Mouse (Mus musculus): Measurements from ENCODE around the gene Tnfrsf9. TPM values are rescaled to one million over a fixed set of nuclear protein-coding genes. Genes with fewer than 3 reads are reported as not detected.

Tnfrsf9 gene
- 0.36 and 0.40 TPM in 2 replicates for polyA plus RNA-seq (2015; fragmentation: Nextera tagmentation; extraction: Ambion mirVana)

DNA sequence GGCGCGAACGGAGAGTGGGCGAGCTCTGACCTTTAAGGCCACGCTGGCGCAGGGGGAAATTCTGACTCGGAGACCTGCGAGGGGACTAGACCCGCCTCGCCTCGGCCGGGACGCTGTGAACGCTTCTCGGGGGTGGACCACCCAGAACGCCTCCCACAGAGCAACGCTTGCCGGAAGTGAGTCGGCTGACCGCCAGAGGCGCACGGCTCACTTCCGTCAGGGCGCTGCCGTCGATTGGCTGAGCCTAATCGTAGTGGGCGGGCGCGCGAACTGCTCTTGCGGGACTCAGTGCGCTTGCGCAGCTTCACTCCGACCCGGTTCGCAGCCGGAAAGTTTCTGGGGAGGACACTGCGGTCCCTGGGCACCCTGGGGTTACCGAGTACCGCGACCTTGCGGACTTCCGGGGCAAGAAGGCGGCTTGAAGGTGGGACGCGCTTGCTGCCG is at the start of gene Tnfrsf9, which contains the start of gene Park7:
Gene Tnfrsf9 (plus strand): TSS at position 273 of the 444 bp plus-strand sequence.
Gene Park7 (minus strand): TSS at position 148 of the 444 bp plus-strand sequence.
- H3K4me3 ChIP-seq (ENCODE audit: low read length), result peak within 1 kb of the TSS; percentile 63
- peaks cover 14% of the 10 kb centered on the region for H3K4me1 ChIP-seq (ENCODE audit: control insufficient read depth, insufficient read depth, low read depth, low read length)
- H3K36me3 ChIP-seq (ENCODE audit: control insufficient read depth, insufficient read depth, low read length), result no peaks in the 10 kb centered on the region
- peak within 1 kb of the TSS; percentile 87 for H3K27ac ChIP-seq (ENCODE audit: low read depth, low read length)
- H3K27me3 ChIP-seq (replicated peaks; ENCODE audit: control insufficient read depth, insufficient read depth, low read length), result no peaks in the 10 kb centered on the region
- WGBS, result 0% methylated on average over 48 of the region's 48 CpGs
- no peaks in the 10 kb centered on the region for H3K9me3 ChIP-seq (ENCODE audit: control insufficient read depth, low read length)
- H3K4me2 ChIP-seq (ENCODE audit: low read length), result peak within 1 kb of the TSS; percentile 82
- H3K9ac ChIP-seq (ENCODE audit: low read depth, low read length), result peak within 1 kb of the TSS; percentile 87
- ATAC-seq, result peak; percentile 88

DNA sequence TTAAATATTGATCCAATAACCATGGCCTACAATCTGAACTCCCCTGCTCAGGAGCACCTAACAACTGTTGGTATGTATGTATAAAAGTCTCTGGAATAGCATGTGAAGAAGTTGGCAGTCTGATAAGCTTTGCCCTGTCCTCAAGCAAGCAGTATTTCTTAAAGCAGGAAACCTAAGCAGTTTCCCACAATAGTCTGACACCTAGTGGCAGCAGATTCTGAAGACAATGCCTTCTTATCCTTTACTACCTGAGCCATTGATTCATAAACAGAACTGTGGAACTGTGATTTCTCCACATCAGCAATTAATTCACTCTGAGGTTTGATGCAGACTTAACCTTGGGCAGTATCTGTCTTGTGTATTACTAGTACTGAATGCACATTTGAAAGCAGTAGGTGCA is 49.0 kb upstream of the Tnfrsf9 start:
- Histone ChIP-seq H3K4me1 (ENCODE audit: control insufficient read depth, insufficient read depth, low read depth, low read length) (no peaks in the 10 kb centered on the region), H3K9ac (ENCODE audit: low read depth, low read length) (no peak overlapping the region), H3K9me3 (ENCODE audit: control insufficient read depth, low read length) (no peaks in the 10 kb centered on the region), H3K36me3 (ENCODE audit: control insufficient read depth, insufficient read depth, low read length) (peaks cover 8% of the 10 kb centered on the region; the same call in 1 of the 2 replicates), H3K4me3 (ENCODE audit: low read length) (no peak overlapping the region), H3K27me3 (replicated peaks; ENCODE audit: control insufficient read depth, insufficient read depth, low read length) (no peaks in the 10 kb centered on the region), H3K27ac (ENCODE audit: low read depth, low read length) (no peak overlapping the region), H3K4me2 (ENCODE audit: low read length) (no peak overlapping the region)
- ATAC-seq, result no peak

GRCm38 (mm10) chr4:150866069-150866468 is 48.3 kb upstream of the Tnfrsf9 start:
- H3K4me3 ChIP-seq (ENCODE audit: low read length), result no peak overlapping the region
- H3K4me2 ChIP-seq (ENCODE audit: low read length), result no peak overlapping the region
- H3K27ac ChIP-seq (ENCODE audit: low read depth, low read length), result no peak overlapping the region
- H3K27me3 ChIP-seq (replicated peaks; ENCODE audit: control insufficient read depth, insufficient read depth, low read length), result no peaks in the 10 kb centered on the region
- peaks cover 8% of the 10 kb centered on the region; the same call in 1 of the 2 replicates for H3K36me3 ChIP-seq (ENCODE audit: control insufficient read depth, insufficient read depth, low read length)
- H3K4me1 ChIP-seq (ENCODE audit: control insufficient read depth, insufficient read depth, low read depth, low read length), result peaks cover 1% of the 10 kb centered on the region; the same call in 1 of the 2 replicates
- WGBS, result 90% methylated on average over 11 of the region's 11 CpGs
- H3K9ac ChIP-seq (ENCODE audit: low read depth, low read length), result no peak overlapping the region
- no peak for ATAC-seq
- H3K9me3 ChIP-seq (ENCODE audit: control insufficient read depth, low read length), result no peaks in the 10 kb centered on the region

- no peaks in the 10 kb centered on the region for H3K9me3 ChIP-seq (ENCODE audit: control insufficient read depth, low read length)
- no peak for ATAC-seq
- peaks cover 8% of the 10 kb centered on the region; the same call in 1 of the 2 replicates for H3K36me3 ChIP-seq (ENCODE audit: control insufficient read depth, insufficient read depth, low read length)
- no peak overlapping the region for H3K9ac ChIP-seq (ENCODE audit: low read depth, low read length)
- peaks cover 5% of the 10 kb centered on the region for H3K4me1 ChIP-seq (ENCODE audit: control insufficient read depth, insufficient read depth, low read depth, low read length)
- H3K27me3 ChIP-seq (replicated peaks; ENCODE audit: control insufficient read depth, insufficient read depth, low read length), result no peaks in the 10 kb centered on the region
- H3K4me3 ChIP-seq (ENCODE audit: low read length), result no peak overlapping the region
- no peak overlapping the region for H3K4me2 ChIP-seq (ENCODE audit: low read length)
- WGBS, result 97% methylated on average over 12 of the region's 12 CpGs
- no peak overlapping the region for H3K27ac ChIP-seq (ENCODE audit: low read depth, low read length)
Observed at GRCm38 (mm10) chr4:150866494-150866893, 47.9 kb upstream of the Tnfrsf9 start.

DNA sequence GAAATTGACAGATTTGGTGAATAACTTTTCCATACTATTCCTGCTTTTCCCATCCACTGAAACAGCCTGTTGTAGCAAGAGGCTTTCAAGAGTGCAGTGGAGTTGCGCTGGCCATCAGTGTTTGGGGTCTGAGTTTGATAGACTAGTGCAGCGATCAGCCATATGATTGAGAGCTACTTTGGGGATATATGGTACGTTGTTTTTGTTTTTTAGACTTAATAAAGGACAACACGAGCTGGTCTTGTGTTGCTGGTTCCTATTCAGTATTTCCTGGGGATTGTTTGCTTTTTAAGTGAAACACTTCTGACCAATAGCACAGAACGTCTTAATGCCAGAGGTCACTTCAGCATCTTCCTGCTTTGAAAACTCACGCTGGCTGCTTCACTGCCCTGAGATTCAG is 46.2 kb upstream of the Tnfrsf9 start:
- H3K9ac ChIP-seq (ENCODE audit: low read depth, low read length), result no peak overlapping the region
- no peak for ATAC-seq
- WGBS, result 81% methylated on average over 6 of the region's 6 CpGs

GRCm38 (mm10) chr4:150868859-150869258 is 45.5 kb upstream of the Tnfrsf9 start:
- Histone ChIP-seq H3K4me2 (ENCODE audit: low read length) (no peak overlapping the region), H3K9ac (ENCODE audit: low read depth, low read length) (no peak overlapping the region), H3K9me3 (ENCODE audit: control insufficient read depth, low read length) (no peaks in the 10 kb centered on the region), H3K36me3 (ENCODE audit: control insufficient read depth, insufficient read depth, low read length) (peaks cover 8% of the 10 kb centered on the region; the same call in 1 of the 2 replicates), H3K4me3 (ENCODE audit: low read length) (no peak overlapping the region), H3K4me1 (ENCODE audit: control insufficient read depth, insufficient read depth, low read depth, low read length) (peaks cover 13% of the 10 kb centered on the region), H3K27me3 (replicated peaks; ENCODE audit: control insufficient read depth, insufficient read depth, low read length) (no peaks in the 10 kb centered on the region), H3K27ac (ENCODE audit: low read depth, low read length) (no peak overlapping the region)
- no peak for ATAC-seq
- 96% methylated on average over 2 of the region's 2 CpGs for WGBS

More for the DNA sequence above, 46.2 kb upstream of the Tnfrsf9 start:
- H3K4me1 ChIP-seq (ENCODE audit: control insufficient read depth, insufficient read depth, low read depth, low read length), result peaks cover 13% of the 10 kb centered on the region
- H3K4me2 ChIP-seq (ENCODE audit: low read length), result no peak overlapping the region
- H3K9me3 ChIP-seq (ENCODE audit: control insufficient read depth, low read length), result no peaks in the 10 kb centered on the region
- no peak overlapping the region for H3K4me3 ChIP-seq (ENCODE audit: low read length)
- H3K27ac ChIP-seq (ENCODE audit: low read depth, low read length), result no peak overlapping the region
- peaks cover 8% of the 10 kb centered on the region; the same call in 1 of the 2 replicates for H3K36me3 ChIP-seq (ENCODE audit: control insufficient read depth, insufficient read depth, low read length)
- no peaks in the 10 kb centered on the region for H3K27me3 ChIP-seq (replicated peaks; ENCODE audit: control insufficient read depth, insufficient read depth, low read length)

DNA sequence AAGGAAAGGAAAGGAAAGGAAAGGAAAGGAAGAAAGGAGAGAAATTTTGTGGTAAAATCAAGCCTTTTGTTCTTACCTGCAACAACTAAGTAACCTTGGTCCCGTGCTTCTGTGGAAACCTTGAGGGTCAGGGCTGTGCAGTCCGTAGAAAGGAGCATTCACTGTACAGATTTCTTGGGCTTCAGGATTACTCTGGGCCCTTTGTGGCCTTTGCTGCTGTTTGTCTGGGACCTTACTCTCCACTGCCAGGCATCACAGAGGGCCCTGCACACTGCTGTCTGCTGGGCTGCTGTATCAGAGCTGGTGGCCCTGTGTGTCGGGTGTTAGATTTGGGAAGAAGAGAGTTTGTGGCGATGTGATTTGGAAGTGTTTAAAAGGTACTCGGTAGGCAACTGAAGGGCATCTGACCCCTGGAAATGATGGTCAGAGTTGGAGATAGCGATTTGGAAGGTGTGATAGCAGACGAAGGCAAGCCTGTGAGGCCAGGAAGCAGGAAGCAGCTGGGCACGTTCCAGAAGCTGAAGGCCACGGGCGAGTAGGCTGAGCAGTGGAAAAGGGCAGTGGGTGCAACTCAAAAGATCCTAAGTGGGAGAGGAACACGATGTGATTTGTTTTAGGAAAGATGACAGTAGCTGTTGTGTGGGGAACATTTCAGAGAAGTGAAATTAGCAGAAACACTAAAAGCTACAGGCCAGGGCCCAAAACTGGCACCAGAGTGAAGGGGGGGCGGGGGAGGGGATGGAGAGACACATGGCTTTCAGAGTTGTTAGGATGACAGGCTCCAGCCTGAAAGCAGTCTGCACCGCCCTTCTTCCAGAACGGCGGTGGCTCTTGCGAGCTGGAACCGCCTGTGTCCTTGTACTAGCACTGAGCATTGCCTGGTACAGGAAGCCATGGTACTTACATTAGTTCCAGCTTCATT is 44.8 kb upstream of the Tnfrsf9 start:
- Histone ChIP-seq H3K9me3 (ENCODE audit: control insufficient read depth, low read length) (no peaks in the 10 kb centered on the region), H3K27ac (ENCODE audit: low read depth, low read length) (no peak overlapping the region), H3K4me2 (ENCODE audit: low read length) (no peak overlapping the region), H3K27me3 (replicated peaks; ENCODE audit: control insufficient read depth, insufficient read depth, low read length) (no peaks in the 10 kb centered on the region), H3K4me3 (ENCODE audit: low read length) (no peak overlapping the region), H3K36me3 (ENCODE audit: control insufficient read depth, insufficient read depth, low read length) (peaks cover 8% of the 10 kb centered on the region; the same call in 1 of the 2 replicates), H3K9ac (ENCODE audit: low read depth, low read length) (no peak overlapping the region), H3K4me1 (ENCODE audit: control insufficient read depth, insufficient read depth, low read depth, low read length) (peaks cover 13% of the 10 kb centered on the region)
- WGBS, result 78% methylated on average over 17 of the region's 17 CpGs
- ATAC-seq, result no peak

- no peak overlapping the region for H3K4me2 ChIP-seq (ENCODE audit: low read length)
- H3K9me3 ChIP-seq (ENCODE audit: control insufficient read depth, low read length), result no peaks in the 10 kb centered on the region
- peaks cover 13% of the 10 kb centered on the region for H3K4me1 ChIP-seq (ENCODE audit: control insufficient read depth, insufficient read depth, low read depth, low read length)
- H3K9ac ChIP-seq (ENCODE audit: low read depth, low read length), result no peak overlapping the region
- H3K4me3 ChIP-seq (ENCODE audit: low read length), result no peak overlapping the region
- ATAC-seq, result no peak
- WGBS, result 85% methylated on average over 13 of the region's 13 CpGs
- H3K27ac ChIP-seq (ENCODE audit: low read depth, low read length), result no peak overlapping the region
- no peaks in the 10 kb centered on the region for H3K27me3 ChIP-seq (replicated peaks; ENCODE audit: control insufficient read depth, insufficient read depth, low read length)
- peaks cover 8% of the 10 kb centered on the region; the same call in 1 of the 2 replicates for H3K36me3 ChIP-seq (ENCODE audit: control insufficient read depth, insufficient read depth, low read length)
Observed at GRCm38 (mm10) chr4:150870963-150871391, 43.4 kb upstream of the Tnfrsf9 start.

Data from hindbrain, embryonic 16.5 days (tissue).